Mouse (Mus musculus) lung, postnatal 10 days (tissue): ENCODE data around the gene Gclm.

Experiments used
- DNase-seq: peaks from one replicate; pipeline ENCODE4 v3.0.0; 2021

Gclm gene

DNA sequence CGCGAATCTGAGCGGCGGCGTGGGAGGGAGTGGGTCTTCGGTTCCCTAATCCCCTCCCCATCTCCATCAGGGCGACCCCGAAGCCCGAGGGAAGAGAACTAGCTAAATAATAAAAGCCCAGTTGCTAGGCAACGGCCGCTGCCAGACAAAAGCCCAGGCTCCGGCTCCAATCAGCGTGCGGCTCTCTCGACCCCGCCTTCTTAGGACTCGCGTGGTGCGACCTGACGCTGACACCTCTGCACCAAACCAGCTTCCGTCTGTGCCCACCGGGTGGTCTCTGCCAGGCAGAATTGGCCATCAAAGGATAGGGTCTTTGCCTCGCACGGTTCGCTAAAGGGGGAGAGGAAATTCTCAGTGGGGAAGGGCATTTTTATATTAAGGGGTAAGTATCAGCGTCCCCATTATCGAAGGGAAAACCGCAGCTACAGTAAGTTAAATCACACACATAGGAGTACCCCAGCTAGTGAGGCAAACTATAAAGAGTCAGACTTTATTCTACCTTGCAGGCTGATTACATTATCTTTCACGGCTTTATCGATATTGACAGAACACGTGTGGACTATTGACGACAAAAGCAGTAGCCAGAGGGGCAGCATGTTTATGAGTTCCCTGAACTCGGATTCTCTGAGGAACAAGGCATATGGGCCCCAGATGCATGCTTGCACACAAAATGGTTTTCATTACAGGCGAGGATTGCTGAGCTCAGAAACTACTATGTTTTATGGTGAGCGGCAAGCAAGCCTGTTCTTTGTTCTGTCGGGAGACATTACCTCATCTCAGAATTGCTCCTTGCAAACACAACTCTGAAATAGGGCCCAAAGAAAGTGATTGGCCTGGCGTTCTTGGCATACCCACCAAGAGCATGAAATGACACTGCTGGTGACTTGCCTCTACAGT lies 48.8 kb downstream of the Gclm start, which contains the start of gene Bcar3:
Bcar3 (plus strand) TSS at position 183 of the 897 bp plus-strand sequence.
- peak; percentile 95 for DNase-seq

DNA sequence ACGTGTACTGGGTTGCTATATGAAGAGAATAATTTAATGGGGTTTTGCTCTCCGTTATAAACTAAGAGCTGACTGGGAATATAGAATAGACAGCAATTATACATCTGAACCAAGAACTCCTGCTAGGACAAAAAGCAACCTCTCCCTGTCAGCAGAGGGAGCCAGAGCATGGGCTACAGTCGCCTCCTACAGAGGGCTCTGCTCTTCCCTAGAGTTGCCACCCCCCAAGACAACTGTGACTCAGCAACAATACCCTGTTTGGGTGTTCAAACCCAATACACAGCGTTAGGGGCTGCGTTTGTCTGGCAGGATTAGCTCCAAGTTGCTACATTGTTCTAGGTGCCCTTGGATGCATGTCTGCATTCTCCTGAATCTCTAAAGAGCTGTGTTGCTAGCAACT lies 50.2 kb downstream of the Gclm start:
- peak; percentile 79 for DNase-seq

DNA sequence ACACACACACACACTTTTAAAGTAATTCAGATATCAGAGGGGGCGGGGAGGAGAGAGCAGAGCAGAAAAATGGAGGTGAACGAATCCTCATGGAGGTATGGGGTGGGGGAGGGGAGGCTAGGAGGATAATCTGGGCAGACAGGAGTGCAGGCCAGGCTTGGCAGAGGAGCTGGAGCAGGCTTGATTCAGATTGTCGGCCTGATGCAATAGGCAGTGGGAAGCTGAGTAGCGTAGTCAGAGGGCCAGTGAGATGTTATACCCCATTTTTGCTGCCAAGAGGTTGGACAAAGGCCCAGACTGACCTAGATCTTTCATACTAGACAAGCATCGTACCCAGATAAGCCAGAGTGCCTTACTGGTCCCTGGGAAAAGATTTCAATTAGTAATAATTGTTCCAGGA lies 51.6 kb downstream of the Gclm start:
- peak; percentile 12 for DNase-seq

DNA sequence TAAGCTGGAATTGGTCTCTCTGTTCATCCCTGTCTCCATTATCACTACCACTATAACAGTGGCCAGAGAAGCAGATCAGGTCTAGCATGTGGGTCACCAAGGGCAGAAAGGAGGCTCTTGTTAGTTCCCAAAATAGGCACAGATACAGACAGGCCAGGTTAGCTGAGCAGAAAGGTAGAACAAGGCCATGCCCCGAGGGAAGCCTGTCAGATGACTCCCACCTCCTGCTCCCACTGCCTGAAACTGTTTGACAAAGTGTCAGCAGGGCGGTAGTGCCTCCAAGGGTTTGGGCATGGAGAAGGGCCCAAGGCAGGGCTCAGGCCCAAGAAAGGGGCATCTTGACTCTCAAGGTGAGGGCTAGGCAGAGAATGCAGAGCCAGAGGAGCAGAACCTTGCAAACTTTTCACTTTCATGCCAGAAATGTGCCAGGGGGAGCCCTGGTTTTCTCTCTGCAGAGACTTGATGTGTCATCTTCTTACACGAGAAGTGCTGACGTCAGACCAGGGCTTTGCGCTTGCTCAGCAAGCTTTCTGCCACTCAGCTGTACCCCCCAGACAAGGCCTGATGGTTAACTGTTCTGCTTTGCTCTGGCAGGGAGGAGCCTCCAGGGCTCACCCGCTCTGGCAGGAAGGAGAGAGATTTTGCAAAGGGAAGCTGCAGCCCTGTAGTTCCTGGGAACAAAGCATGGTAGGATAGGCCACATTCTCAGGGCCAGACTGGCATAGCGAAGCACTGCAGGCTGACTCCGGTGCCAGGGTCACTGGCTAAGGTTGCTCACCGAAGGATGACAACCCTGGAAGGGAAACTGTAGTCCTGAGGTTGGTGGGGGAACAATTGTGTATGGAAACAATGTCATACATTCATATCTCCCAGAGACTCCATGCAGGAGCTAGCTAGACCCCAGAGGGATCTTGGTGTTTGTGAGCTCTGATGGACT lies 55.9 kb downstream of the Gclm start:
- DNase-seq = peak; percentile 24

DNA sequence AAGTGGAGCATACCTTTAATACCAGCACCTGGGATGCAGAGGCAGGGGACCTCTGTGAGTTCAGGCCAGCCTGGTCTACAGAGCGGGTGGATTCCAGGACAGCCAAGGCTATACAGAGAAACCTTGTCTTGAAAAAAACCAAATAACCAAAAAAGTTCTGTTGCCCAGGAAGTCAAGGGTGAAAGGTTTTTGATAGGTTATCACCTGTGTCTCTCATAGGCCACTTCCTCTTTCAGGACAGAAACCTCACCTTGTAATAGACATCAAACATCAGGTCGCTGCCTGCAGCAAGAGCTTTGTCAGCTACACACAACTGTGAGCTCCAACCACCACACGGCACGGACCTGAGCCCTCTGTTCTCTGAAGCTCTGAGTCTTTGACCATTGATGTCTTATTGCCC lies 59.2 kb downstream of the Gclm start:
- no peak for DNase-seq

DNA sequence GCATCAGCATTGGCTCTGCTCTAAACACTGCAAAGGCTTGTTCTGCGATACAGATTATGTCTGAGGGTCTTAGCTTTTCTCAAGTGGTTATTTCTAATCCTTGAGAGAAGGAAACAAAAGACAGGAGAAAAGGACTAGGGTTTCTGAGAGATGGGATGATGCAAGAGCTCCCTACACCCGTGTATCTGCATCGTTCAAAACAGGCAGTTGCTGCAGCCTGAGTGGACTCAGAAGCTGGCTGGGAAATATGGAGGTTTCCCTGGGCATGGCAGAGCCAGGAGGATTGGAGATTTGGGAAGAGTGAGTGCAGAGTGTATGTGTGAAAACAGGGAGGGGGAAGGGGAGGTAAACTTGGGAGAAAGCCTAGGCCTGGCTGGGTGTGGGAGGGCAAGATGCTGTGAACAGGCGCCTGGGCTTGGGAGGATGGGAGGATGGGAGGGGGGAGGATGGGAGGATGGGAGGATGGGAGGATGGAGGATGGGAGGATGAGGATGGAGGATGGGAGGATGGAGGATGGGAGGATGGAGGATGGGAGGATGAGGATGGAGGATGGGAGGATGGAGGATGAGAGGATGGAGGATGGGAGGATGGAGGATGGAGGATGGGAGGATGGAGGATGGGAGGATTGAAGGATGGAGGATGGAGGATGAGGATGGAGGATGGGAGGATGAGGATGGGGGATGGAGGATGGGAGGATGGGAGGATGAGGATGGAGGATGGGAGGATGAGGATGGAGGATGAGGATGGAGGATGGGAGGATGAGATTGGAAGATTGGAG lies 62.7 kb downstream of the Gclm start:
- DNase-seq = no peak

DNA sequence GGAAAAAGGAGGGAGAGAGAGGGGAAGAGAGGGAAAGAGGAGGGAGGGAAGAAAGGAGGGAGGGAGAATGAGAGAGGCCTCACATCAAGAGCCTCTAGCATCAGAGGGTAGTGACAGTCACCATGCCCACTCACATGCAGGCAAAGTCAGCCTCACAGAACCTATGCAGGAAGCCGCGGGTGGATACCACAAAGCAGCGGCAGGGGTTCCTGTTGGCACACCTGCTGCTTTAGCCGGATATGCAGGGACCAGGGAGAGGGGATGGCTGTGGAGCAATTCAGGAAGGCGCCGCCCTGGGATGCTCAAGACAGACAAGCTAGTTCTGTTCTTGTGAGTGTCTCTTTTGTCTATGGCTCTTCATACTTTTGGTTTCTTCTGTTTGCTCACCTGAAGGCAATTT lies 63.6 kb downstream of the Gclm start:
- DNase-seq = no peak

DNA sequence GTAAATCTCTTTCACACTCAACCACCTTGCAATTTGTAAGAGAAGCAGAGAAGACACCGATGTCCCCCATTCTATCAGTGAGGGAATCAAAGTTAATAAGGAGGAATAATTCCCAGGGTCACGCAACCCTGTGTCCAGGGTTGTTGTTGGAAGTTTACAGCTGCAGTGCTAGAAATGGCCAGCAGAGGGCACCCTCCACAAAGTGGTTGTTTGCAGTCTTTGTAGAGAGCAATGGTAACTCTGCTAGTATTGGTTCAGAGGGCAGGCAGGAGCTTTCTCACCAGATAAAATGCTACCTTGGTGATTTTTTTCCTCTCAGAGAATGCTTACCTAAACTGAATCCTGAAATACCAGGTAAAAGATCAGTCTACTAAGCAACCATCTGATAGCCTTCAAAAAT lies 66.7 kb downstream of the Gclm start:
- peak; percentile 88 for DNase-seq

DNA sequence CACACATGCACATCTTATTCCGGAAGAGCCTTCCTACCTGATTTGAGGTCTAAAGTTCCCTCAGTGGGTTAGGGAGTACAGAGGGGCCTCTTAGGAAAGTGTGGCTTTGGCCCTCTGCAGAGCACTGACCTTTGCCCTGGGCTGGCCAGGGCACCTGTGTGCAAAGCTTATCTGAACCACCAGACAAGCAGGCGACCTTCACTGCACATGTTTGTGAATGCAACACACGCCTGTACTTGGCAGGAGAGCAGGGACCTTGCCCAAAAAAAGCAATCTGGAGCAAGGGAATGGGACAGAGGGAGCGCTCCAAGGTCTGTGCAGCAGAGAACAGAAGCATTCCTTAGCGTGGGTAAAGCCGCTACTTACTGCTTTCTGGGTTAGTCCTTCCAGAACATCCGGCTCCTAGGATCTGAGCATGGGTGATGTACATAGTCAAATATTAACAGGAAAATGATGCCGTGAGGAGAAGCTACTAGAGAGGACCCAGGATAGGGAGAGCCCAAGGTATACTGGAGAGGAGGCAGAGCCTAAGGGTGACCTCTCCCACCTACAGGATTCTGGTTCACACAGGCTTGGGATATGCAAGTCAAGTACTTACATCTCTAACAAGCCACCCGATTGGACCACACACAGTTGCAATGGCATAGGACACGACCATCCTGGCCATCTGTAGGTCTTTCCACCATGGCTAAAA lies 67.7 kb downstream of the Gclm start:
- no peak for DNase-seq

DNA sequence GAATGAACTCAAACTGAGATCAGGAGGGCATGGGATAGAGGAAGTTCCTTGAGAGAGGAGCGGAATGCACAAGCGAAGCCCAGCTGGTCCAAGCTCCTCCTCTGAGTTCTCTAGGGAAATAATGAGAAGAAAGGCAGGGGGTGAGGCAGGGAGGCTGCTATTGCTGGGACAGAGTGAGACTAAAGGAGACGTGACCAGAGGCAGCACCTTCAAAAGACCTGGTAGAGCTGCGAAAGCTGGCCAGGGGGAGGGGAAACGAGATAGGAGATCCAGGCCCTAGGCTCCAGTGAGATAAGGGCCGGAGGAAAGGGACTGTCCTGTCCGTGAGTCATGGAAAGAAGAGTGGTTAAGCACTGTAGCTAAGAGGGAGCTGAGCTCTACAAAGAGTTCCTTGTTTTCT lies 68.6 kb downstream of the Gclm start:
- no peak for DNase-seq

DNA sequence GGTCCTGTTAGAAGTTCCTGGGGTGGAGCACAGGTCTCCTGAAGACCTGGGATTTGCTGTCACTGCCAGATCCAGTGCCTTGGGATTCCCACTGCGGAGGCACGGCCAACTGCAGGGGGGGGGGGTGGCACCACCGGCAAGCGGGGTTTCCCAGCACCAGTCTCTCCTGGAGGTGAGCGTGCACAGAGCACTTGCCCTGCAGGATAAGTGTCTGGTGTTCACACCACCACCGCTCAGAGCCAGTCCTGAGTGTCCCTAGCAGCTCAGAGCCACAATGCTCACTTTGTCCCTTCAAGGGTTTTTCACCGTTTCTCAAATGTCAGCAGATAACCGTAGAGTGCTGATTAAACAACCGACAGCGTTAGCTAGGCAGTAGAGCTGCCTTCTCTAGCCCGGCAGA lies 71.3 kb downstream of the Gclm start:
- DNase-seq = no peak

DNA sequence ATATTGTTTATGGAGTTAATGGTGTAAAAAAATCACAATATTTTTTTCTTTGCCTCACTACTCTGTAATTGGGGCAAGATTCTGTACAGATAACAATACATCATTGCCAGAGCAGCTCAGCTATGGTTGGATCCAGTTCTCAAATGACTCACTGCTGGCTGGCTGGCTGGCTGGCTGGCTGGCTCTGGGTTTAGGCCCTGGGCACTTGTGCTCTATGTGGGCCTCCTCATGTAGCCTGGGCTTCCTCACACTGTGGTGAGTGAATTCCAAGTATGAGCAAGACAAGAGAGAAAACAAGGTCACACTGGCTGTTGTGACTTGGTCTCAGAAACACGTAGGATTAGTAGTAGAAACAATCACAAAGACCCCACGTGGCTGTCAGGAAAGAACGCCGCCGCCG lies 72.0 kb downstream of the Gclm start:
- no peak for DNase-seq
